Mouse (Mus musculus): ENCODE measurements around the gene Igf1.

Igf1 gene

DNA sequence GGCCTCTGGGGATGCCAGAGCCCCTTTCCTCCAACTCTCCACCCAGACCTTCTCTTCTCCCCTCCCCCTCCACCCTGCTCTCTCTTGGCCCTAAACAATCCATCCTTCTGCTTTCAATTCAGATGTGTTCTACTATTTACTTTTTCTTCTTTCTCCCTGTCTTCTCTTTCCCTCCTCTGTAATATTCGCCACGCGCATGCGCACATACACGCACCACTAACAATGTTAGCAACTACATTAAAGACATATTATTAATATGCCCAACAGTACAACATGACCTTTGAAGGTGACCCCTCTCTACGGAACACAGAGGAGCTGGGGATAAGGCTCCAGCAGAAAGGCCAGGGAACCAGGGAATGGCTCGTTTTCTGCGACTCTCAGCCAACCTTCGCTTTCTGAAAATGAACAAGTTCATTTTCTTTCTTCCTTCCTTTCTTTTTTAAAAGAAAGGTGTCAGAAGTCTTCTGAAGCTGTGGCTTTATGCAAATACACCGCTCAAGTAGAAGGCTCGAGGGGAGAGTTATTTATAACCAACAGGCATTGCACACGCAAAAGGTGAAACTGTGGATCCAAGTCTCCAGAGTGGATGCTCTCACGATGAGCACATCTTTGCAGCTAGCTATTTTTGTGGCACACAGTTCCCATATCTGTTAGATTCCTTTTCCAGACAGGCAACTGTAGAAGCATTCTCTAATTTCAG is 2.5 kb upstream of the Igf1 start:
- TF ChIP-seq POU5F1 (IDR thresholded peaks at IDR 0.05; ENCODE audit: borderline replicate concordance, low read length) (no peak), NANOG (IDR thresholded peaks at IDR 0.05; ENCODE audit: borderline replicate concordance, low read length) (no peak), CTCF (conservative IDR thresholded peaks at IDR 0.05; ENCODE audit: low read length) (no peak)
- Histone ChIP-seq H3K9me3 (ENCODE audit: low read length) (no peaks in the 10 kb centered on the region), H3K4me3 (replicated peaks; ENCODE audit: low read length) (no peak overlapping the region), H3K27me3 (ENCODE audit: insufficient read depth, low read length) (peaks cover 45% of the 10 kb centered on the region), H3K36me3 (ENCODE audit: insufficient read depth, low read length) (no peaks in the 10 kb centered on the region), H3K4me1 (replicated peaks; ENCODE audit: low read depth, low read length) (peaks cover 31% of the 10 kb centered on the region)

DNA sequence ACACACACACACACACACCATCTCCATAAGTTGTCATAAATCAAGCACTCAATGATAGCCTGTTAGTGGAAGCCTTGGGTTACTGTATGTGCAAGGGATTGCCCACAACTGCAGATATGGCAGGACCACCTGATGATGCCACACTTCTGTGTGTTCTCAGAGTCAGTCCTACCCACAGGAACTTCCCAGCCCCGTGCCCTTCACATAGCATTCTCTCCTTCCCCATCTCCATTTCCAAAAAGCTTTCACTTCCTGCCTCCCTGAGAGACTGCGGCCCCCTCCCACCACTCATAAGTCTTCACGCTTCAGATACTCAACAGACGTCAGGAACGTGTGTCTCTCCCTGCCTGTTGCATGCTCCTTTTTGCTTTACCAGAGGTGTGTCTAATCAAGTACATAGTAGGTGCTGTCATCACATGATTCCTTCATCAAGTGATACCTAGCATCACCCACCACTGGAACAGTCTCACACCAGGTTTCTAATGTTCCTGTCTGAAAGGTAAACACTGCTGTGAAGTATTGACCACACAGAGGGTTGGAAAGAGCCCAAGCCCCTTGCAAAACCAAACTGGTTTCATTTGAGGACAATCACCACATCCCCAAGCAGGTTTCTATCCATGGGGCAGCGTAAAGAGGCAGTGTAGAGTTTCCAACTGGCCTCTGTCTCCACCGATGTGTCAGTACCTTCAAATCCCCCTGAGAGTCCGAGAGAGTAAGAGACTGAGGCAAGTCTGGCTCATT is 680 bp upstream of the Igf1 start:
- Histone ChIP-seq H3K4me3 (replicated peaks; ENCODE audit: low read length) (no peak overlapping the region), H3K36me3 (ENCODE audit: insufficient read depth, low read length) (no peaks in the 10 kb centered on the region), H3K9me3 (ENCODE audit: low read length) (no peaks in the 10 kb centered on the region), H3K4me1 (replicated peaks; ENCODE audit: low read depth, low read length) (peaks cover 40% of the 10 kb centered on the region), H3K27me3 (ENCODE audit: insufficient read depth, low read length) (peaks cover 51% of the 10 kb centered on the region)
- no peak for TF ChIP-seq POU5F1 (IDR thresholded peaks at IDR 0.05; ENCODE audit: borderline replicate concordance, low read length)
- TF ChIP-seq NANOG (IDR thresholded peaks at IDR 0.05; ENCODE audit: borderline replicate concordance, low read length): no peak
- TF ChIP-seq CTCF (conservative IDR thresholded peaks at IDR 0.05; ENCODE audit: low read length): no peak

DNA sequence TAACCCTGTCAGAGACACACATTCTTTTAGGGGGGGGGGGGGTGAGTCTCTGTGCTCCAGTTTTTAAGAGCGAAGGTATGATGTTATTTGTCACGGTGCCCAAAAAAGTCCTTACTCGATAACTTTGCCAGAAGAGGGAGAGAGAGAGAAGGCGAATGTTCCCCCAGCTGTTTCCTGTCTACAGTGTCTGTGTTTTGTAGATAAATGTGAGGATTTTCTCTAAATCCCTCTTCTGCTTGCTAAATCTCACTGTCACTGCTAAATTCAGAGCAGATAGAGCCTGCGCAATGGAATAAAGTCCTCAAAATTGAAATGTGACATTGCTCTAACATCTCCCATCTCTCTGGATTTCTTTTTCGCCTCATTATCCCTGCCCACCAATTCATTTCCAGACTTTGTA is 874 bp downstream of the Igf1 start:
- no peaks in the 10 kb centered on the region for H3K9me3 ChIP-seq (ENCODE audit: low read length)
- H3K4me3 ChIP-seq (replicated peaks; ENCODE audit: low read length): no peak overlapping the region
- no peaks in the 10 kb centered on the region for H3K36me3 ChIP-seq (ENCODE audit: insufficient read depth, low read length)
- H3K27me3 ChIP-seq (ENCODE audit: insufficient read depth, low read length): peaks cover 55% of the 10 kb centered on the region
- TF ChIP-seq CTCF (conservative IDR thresholded peaks at IDR 0.05; ENCODE audit: low read length): no peak
- no peak for TF ChIP-seq NANOG (IDR thresholded peaks at IDR 0.05; ENCODE audit: borderline replicate concordance, low read length)
- TF ChIP-seq POU5F1 (IDR thresholded peaks at IDR 0.05; ENCODE audit: borderline replicate concordance, low read length): no peak
- H3K4me1 ChIP-seq (replicated peaks; ENCODE audit: low read depth, low read length): peaks cover 40% of the 10 kb centered on the region

DNA sequence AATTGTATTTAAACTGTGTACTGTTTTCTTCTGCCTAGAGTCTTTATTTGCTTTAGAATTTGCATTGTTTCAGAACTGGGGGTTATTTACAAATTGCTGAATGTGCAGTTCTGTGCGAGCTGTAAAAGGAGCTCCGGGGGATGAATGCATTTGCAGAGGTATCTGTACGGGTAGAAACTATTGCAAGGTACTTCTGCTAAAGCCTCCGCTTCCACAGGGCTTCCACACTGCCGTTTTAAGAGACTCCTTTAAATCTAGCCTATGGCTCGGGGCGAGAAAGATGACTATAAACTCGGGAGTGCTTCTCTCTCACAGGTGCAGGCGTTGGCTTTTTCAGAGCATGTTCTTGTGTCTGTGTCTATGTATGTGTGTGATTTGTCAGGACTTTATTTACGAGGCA is 1.4 kb downstream of the Igf1 start:
- Histone ChIP-seq H3K9me3 (ENCODE audit: low read length) (no peaks in the 10 kb centered on the region), H3K36me3 (ENCODE audit: insufficient read depth, low read length) (no peaks in the 10 kb centered on the region), H3K27me3 (ENCODE audit: insufficient read depth, low read length) (peaks cover 55% of the 10 kb centered on the region), H3K4me1 (replicated peaks; ENCODE audit: low read depth, low read length) (peaks cover 40% of the 10 kb centered on the region), H3K4me3 (replicated peaks; ENCODE audit: low read length) (no peak overlapping the region)
- TF ChIP-seq POU5F1 (IDR thresholded peaks at IDR 0.05; ENCODE audit: borderline replicate concordance, low read length): no peak
- no peak for TF ChIP-seq NANOG (IDR thresholded peaks at IDR 0.05; ENCODE audit: borderline replicate concordance, low read length)
- no peak for TF ChIP-seq CTCF (conservative IDR thresholded peaks at IDR 0.05; ENCODE audit: low read length)

DNA sequence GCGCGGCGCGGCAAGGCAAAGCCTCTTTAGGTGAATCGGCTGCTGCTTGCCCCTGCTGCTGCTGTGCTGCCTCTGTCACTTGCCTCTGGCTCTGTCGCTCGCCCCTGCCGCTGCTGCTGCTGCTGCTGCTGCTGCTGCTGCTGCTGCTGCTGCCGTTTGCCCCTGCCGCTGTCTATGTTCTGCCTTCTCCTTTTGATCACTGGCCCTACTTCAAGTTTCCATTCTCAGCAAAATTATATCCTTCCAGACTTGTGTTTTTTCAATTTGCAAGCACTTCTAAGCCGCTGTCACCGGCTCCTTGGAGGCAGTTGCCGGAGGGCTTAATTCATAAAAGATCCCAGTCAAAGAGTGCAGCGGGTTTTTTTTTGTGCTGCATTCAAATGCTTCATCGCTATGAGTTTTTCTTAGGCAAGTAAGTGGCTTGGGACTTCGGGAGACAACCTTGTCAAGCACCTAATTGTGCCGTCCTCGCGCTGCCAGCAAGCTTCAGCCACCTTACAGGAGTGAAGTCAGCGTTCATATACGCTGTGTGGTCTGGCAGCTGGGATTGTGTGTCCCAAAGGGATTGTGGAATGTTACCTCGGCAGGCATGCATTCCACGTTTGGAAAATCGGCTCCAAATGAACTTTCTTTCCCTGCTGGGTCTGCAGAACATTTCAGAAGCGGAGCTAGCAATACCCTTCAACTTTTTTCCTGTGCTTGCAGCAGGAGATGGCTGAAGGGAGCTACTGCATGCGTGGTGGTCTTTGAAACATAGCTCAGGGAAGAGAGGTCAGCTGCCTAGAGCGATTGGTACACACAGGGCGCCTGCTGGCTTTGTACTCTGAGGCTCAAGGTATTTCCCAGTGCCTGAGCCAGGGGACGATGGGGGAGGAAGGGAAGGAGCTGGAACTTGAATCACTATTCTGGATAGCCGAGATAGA is 2.4 kb downstream of the Igf1 start:
- Histone ChIP-seq H3K4me1 (replicated peaks; ENCODE audit: low read depth, low read length) (peaks cover 34% of the 10 kb centered on the region), H3K9me3 (ENCODE audit: low read length) (no peaks in the 10 kb centered on the region), H3K36me3 (ENCODE audit: insufficient read depth, low read length) (no peaks in the 10 kb centered on the region), H3K27me3 (ENCODE audit: insufficient read depth, low read length) (peaks cover 51% of the 10 kb centered on the region), H3K4me3 (replicated peaks; ENCODE audit: low read length) (peak overlapping the region; percentile 65)
- TF ChIP-seq NANOG (IDR thresholded peaks at IDR 0.05; ENCODE audit: borderline replicate concordance, low read length) (no peak), CTCF (conservative IDR thresholded peaks at IDR 0.05; ENCODE audit: low read length) (no peak), POU5F1 (IDR thresholded peaks at IDR 0.05; ENCODE audit: borderline replicate concordance, low read length) (no peak)

DNA sequence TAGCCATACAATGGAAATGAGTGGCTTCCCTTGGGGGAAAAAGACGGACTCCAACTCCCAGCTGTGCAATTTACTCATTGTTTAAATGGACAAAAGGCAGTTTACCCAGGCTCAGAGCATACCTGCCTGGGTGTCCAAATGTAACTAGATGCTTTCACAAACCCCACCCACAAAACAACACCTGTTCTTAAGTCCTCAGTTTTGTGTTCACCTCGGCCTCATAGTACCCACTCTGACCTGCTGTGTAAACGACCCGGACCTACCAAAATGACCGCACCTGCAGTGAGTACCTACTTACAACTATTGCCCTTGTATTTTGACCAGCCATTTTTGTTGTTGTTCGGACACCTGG is 3.0 kb downstream of the Igf1 start:
- TF ChIP-seq POU5F1 (IDR thresholded peaks at IDR 0.05; ENCODE audit: borderline replicate concordance, low read length) (no peak), NANOG (IDR thresholded peaks at IDR 0.05; ENCODE audit: borderline replicate concordance, low read length) (peak; percentile 47; the same call in 1 of the 2 replicates)
- 0 out of 2 replicates have a peak overlapping the region, but pooled peaks have one; percentile 65 for H3K4me3 ChIP-seq (replicated peaks; ENCODE audit: low read length)
- no peaks in the 10 kb centered on the region for H3K9me3 ChIP-seq (ENCODE audit: low read length)
- H3K36me3 ChIP-seq (ENCODE audit: insufficient read depth, low read length): no peaks in the 10 kb centered on the region
- peaks cover 48% of the 10 kb centered on the region for H3K27me3 ChIP-seq (ENCODE audit: insufficient read depth, low read length)
- peaks cover 28% of the 10 kb centered on the region for H3K4me1 ChIP-seq (replicated peaks; ENCODE audit: low read depth, low read length)

DNA sequence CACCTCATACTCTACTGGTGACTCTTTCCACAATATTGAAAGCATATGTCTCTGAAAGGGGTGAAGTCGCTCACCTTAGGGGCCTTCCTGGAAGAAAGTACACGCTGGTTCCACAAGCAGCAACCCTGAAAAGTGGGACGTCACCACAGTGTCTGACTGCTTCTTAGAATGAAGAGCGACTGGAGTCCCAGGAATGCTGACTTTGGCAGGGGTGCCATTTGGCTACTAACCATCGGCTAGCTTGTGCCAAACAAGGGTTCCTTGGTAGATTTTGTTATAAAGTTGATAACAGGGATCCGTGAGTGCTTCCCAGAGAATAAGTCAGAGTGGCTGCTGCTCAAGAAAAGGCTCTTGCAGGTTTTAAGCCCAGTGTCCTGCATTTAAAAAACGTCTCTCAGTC is 4.8 kb downstream of the Igf1 start:
- Histone ChIP-seq H3K36me3 (ENCODE audit: insufficient read depth, low read length) (no peaks in the 10 kb centered on the region), H3K27me3 (ENCODE audit: insufficient read depth, low read length) (peaks cover 34% of the 10 kb centered on the region), H3K4me3 (replicated peaks; ENCODE audit: low read length) (no peak overlapping the region), H3K9me3 (ENCODE audit: low read length) (no peaks in the 10 kb centered on the region), H3K4me1 (replicated peaks; ENCODE audit: low read depth, low read length) (peaks cover 22% of the 10 kb centered on the region)
- TF ChIP-seq NANOG (IDR thresholded peaks at IDR 0.05; ENCODE audit: borderline replicate concordance, low read length): no peak
- no peak for TF ChIP-seq POU5F1 (IDR thresholded peaks at IDR 0.05; ENCODE audit: borderline replicate concordance, low read length)
- TF ChIP-seq CTCF (conservative IDR thresholded peaks at IDR 0.05; ENCODE audit: low read length): no peak

DNA sequence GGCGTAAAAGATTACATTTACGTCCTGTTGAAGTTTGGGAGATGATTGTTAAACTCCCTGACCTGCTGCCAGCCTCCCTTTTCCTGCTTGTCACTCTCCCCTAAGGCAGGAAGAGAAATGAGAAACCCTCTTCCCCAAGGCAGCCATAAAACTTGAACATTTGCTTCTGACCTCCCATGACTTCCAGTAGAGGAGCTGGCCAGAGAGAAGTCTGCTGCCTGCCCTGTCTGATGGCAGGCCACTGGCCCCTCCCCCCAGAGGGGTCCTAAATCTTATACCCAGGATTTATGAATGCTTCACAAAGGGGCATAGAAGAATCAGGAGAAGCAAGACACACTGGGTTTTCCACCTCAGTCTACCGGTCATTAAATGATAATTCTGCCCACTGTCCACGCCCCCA is 5.3 kb downstream of the Igf1 start:
- Histone ChIP-seq H3K27me3 (ENCODE audit: insufficient read depth, low read length) (peaks cover 30% of the 10 kb centered on the region), H3K36me3 (ENCODE audit: insufficient read depth, low read length) (no peaks in the 10 kb centered on the region), H3K9me3 (ENCODE audit: low read length) (no peaks in the 10 kb centered on the region), H3K4me1 (replicated peaks; ENCODE audit: low read depth, low read length) (peaks cover 22% of the 10 kb centered on the region), H3K4me3 (replicated peaks; ENCODE audit: low read length) (no peak overlapping the region)
- no peak for TF ChIP-seq CTCF (conservative IDR thresholded peaks at IDR 0.05; ENCODE audit: low read length)

Data from E14TG2a.4 (cell line).